Mouse (Mus musculus): ENCODE measurements around the gene Ubr1.

Gene Ubr1

GRCm38 (mm10) chr2:120852626-120853025, 117.9 kb downstream of the Ubr1 start:
- no peak for DNase-seq

- DNase-seq, result peak; percentile 98
These were observed 120.0 kb downstream of the Ubr1 start, which contains the start of gene Ttbk2 for GRCm38 (mm10) chr2:120850424-120851082. TSS of gene Ttbk2 (minus strand) at chr2:120850604.

- DNase-seq, result peak; percentile 66 to 76
These were observed 120.8 kb downstream of the Ubr1 start, which contains the start of gene Cdan1 for GRCm38 (mm10) chr2:120849449-120850423. TSS of gene Cdan1 (minus strand) at chr2:120850128.

GRCm38 (mm10) chr2:120845280-120845679, 125.2 kb downstream of the Ubr1 start:
- no peak for DNase-seq

- DNase-seq, result no peak
These were observed 126.5 kb downstream of the Ubr1 start for GRCm38 (mm10) chr2:120843990-120844389.

- DNase-seq, result no peak
These were observed 129.3 kb downstream of the Ubr1 start for GRCm38 (mm10) chr2:120841211-120841610.

- no peak for DNase-seq
These were observed 135.3 kb downstream of the Ubr1 start for GRCm38 (mm10) chr2:120835167-120835566.

- DNase-seq, result no peak
These were observed 143.4 kb downstream of the Ubr1 start for GRCm38 (mm10) chr2:120826936-120827638.
